Mouse (Mus musculus): ENCODE data around the gene Atp6v0e2.

Gene Atp6v0e2

GRCm38 (mm10) chr6:48541560-48542450, 4.4 kb downstream of the Atp6v0e2 start:
- peak; percentile 96 for DNase-seq

DNA sequence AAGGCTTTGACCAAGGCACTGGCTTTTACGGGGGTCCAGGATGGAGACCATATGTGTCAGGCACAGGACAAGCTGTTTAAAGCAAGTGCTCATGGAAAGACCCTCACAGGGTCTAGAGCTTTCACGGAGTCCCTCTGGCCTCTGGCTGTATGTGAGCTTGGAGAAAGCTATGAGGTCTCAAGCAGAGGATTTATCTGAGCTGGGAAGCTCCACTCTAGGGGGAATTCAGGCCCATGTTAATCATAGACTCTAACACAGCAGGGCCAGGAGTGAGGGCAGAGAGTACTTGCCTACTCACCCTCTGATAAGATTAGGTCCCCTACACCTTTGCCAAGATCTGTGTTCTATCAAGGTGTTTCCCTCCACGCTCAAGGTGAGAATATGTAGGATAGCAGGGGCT, 5.2 kb downstream of the Atp6v0e2 start:
- DNase-seq = peak; percentile 81

DNA sequence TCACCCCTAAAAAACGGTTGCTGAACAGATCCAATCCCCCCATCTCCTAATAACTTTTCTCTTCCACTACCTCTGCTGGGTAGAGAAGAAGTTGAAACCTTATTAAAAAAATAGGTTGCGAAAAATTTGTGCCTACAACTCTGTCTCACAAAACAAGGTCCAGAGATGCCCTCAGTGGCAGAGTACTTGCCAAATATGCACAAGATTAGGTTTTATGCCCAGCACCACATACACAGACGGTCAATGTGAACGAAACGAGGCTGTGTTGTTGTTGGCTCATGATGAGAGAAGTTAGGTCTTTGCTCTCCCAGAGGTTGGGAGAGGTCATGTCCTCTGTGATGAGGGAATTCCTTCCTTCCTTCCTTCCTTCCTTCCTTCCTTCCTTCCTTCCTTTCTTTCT, 7.8 kb downstream of the Atp6v0e2 start:
- peak; percentile 57 for DNase-seq

- DNase-seq = peak; percentile 90
These were observed 8.9 kb downstream of the Atp6v0e2 start for GRCm38 (mm10) chr6:48546271-48546670.

GRCm38 (mm10) chr6:48546858-48547257, 9.4 kb downstream of the Atp6v0e2 start:
- peak; percentile 97 for DNase-seq

- no peak for DNase-seq
These were observed 10.9 kb downstream of the Atp6v0e2 start for GRCm38 (mm10) chr6:48548314-48548713.

DNA sequence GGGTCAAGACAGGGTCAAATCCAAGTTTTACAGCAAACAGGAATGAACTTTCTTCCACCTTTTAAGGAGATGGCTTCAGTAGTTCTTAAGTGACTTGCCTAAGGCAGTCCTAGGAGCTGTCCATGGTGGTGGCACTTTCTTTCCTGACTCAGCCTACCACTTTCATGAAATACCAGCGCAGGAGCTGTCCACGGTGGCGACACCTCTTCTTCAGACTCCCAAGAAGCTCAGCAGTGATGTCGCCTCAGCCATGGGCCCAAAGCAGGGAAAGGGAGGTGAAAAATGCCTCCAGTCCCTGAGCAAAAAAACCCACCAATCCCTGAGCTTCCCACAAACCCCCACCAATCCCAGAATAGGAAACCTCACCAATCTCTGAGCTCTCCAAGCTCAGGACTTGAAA, 15.5 kb downstream of the Atp6v0e2 start:
- DNase-seq = peak; percentile 87

GRCm38 (mm10) chr6:48553819-48554218, 16.4 kb downstream of the Atp6v0e2 start:
- peak; percentile 88 for DNase-seq

GRCm38 (mm10) chr6:48554280-48555103, 17.1 kb downstream of the Atp6v0e2 start, which contains the start of gene Lrrc61:
Gene Lrrc61, plus strand, starts transcription at chr6:48554796.
- DNase-seq = peak; percentile 100

DNA sequence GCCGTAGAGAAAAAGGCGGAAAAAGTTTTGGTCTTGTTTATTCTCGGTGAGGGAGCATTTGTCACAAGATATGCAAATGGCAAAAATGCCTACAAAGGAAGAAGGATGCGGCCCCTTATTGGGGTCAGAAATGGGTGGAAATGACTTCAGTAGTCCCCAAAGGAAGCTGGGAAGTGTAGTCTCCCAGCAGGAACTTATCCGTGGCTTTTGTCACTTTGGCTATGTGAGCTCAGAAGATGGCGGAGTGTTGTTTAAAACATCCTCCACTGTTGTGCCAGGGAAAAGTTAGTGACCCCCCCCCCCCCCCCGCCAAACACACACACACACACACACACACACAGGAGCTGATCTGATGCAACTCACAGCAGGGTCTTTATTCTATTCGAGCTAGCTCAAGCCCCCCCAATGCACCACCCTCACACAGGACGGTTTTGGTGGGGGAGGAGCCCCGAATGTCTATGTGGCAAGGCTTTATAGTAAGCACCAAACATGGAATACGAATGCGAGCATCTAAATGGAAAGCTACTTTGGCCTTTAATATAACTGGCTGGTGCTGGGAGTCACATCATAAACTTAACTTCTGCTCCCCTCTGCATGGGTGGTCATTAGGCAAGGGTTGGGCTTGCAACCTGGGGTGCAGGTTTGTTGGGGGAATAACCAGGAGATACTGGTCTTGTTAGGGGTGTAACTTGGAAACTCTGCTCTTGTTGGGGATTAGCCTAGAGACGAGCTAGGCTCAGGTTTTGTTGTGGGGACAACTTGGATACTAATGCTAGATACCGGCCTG, 17.9 kb downstream of the Atp6v0e2 start:
- peak; percentile 98 for DNase-seq

DNA sequence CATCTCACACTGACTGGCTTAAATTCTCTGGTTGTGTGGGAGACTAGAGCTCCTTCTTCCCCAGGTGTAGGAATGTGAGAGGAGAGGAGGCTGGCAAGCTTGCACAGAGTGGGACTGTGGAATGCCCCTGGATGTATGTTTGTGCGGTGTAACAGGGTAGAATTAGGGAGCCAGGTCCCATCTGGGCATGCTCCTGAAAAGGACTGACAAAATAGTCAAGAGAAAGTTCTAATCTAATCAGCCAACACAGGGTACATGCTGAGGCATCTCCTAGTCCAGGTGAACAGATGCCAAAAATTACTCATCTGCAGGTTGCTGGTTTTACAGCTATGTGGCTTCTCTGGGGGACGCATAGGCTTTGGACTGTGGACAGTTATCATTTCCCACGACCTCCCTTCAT, 18.5 kb downstream of the Atp6v0e2 start:
- peak; percentile 94 for DNase-seq

- DNase-seq = peak; percentile 79
These were observed 28.4 kb downstream of the Atp6v0e2 start for GRCm38 (mm10) chr6:48565693-48566310.

- DNase-seq = peak; percentile 99
These were observed 28.9 kb downstream of the Atp6v0e2 start for GRCm38 (mm10) chr6:48566312-48566711.

GRCm38 (mm10) chr6:48568036-48568984, 30.9 kb downstream of the Atp6v0e2 start:
- peak; percentile 98 for DNase-seq

- no peak for DNase-seq
These were observed 31.8 kb downstream of the Atp6v0e2 start for GRCm38 (mm10) chr6:48569065-48569807.

GRCm38 (mm10) chr6:48572014-48572413, 34.6 kb downstream of the Atp6v0e2 start:
- DNase-seq = peak; percentile 93

- DNase-seq = peak; percentile 99
These were observed 35.2 kb downstream of the Atp6v0e2 start, which contains the start of gene Rarres2 for GRCm38 (mm10) chr6:48572572-48573061. Gene Rarres2, minus strand, starts transcription at chr6:48572789.

DNA sequence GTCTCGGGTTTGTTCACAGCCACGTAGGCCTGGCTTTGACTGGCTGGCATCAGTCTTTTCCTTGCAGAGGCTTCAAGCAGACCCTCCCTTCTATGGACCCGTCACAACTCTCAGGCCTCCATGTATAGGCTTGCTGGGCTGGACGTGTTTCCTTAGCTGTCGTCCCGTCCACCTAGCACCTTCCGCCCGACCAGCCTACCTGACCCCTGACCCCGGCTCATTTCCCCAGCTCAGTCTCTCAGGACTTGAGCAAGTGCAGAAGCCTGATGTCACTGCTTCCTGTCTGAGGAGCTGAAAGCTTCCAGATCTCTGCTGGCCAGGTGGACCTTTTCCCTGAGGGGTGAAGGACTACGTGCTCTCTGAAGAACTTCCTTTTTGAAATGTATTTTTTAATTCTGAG, 35.9 kb downstream of the Atp6v0e2 start:
- DNase-seq = peak; percentile 97

- peak; percentile 82 for DNase-seq
These were observed 36.6 kb downstream of the Atp6v0e2 start for GRCm38 (mm10) chr6:48573981-48574380.

- DNase-seq = no peak
These were observed 41.3 kb downstream of the Atp6v0e2 start for GRCm38 (mm10) chr6:48578736-48579135.

Data from heart, adult 11 months (tissue).